Mouse (Mus musculus): ENCODE data around the gene Nhs. TPM values are rescaled to one million over a fixed set of nuclear protein-coding genes. Genes with fewer than 3 reads are reported as not detected.

The Nhs gene
- polyA plus RNA-seq, 1 experiment from 2014 or later = 1.9 TPM

DNA sequence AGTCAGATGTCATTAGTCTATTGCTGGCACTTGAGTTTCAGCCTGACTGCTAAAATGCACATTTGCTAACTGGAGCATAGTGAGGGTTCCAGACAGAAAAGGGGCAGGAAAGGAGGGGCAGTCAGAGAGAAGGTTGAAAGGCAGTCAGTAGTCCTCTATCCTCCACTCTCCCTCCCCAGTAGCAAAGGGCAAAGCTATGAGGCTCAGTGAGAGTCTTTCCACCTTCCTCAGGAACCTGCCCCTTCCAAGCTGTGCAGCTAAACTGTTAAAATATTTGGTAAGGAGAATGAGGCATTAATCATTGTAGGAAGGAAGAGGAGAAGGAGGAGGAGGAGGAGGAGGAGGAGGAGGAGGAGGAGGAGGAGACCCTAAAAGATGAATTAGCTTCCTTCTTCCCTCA lies 115.4 kb downstream of the Nhs start:
- Histone ChIP-seq H3K9me3 (ENCODE audit: control insufficient read depth, low read length) (no peaks in the 10 kb centered on the region), H3K27me3 (replicated peaks; ENCODE audit: control insufficient read depth, insufficient read depth, low read length) (no peaks in the 10 kb centered on the region), H3K4me1 (replicated peaks; ENCODE audit: control insufficient read depth, insufficient read depth, low read length) (no peaks in the 10 kb centered on the region), H3K4me2 (ENCODE audit: low read length) (no peak overlapping the region), H3K36me3 (ENCODE audit: control insufficient read depth, insufficient read depth) (no peaks in the 10 kb centered on the region), H3K27ac (ENCODE audit: low read length) (no peak overlapping the region), H3K4me3 (replicated peaks; ENCODE audit: low read length) (no peak overlapping the region), H3K9ac (replicated peaks; ENCODE audit: low read depth, low read length) (no peak overlapping the region)
- no peak for ATAC-seq

DNA sequence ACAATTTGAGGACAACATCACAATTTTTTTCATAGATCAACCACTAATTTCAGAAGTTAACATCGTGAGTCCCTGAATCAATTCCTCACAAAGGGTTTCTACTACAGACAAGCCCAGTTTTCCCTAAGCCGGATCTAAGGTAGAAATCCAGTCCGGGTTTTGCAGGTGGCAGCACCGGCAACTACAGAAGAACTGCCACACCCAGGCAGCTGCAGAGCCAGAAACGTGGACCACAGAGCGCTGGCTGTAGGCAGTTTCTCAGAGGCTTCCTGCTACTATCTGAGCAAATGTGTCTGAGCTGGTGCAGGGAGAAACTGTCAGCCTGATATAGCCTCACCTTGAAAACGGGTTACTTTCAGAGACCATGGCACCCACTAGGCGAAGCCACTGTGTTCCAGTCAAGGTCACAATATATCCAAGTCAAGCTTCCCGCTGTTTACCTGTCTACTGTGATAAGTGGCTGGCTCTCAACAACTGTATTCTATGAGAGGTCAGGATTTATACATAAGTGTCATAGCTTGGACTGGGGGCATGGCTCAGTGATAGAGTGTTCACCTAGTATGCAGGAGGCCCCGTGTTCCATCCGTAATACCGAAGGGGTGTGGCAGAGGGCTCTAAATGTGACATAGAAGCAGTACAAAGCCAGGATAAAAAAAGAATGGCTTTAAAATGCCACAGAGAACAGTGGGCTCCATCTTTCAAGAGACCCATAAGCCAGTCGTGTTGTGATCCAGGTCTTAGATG lies 134.1 kb downstream of the Nhs start:
- no peak overlapping the region for H3K4me3 ChIP-seq (replicated peaks; ENCODE audit: low read length)
- WGBS = 35% methylated on average over 13 of the region's 13 CpGs
- no peak overlapping the region for H3K27ac ChIP-seq (ENCODE audit: low read length)
- peak overlapping the region; percentile 21 for H3K4me2 ChIP-seq (ENCODE audit: low read length)
- peaks cover 3% of the 10 kb centered on the region; the same call in 1 of the 2 replicates for H3K27me3 ChIP-seq (replicated peaks; ENCODE audit: control insufficient read depth, insufficient read depth, low read length)
- H3K4me1 ChIP-seq (replicated peaks; ENCODE audit: control insufficient read depth, insufficient read depth, low read length) = no peaks in the 10 kb centered on the region
- ATAC-seq = no peak
- no peaks in the 10 kb centered on the region for H3K9me3 ChIP-seq (ENCODE audit: control insufficient read depth, low read length)
- no peaks in the 10 kb centered on the region for H3K36me3 ChIP-seq (ENCODE audit: control insufficient read depth, insufficient read depth)
- H3K9ac ChIP-seq (replicated peaks; ENCODE audit: low read depth, low read length) = no peak overlapping the region

DNA sequence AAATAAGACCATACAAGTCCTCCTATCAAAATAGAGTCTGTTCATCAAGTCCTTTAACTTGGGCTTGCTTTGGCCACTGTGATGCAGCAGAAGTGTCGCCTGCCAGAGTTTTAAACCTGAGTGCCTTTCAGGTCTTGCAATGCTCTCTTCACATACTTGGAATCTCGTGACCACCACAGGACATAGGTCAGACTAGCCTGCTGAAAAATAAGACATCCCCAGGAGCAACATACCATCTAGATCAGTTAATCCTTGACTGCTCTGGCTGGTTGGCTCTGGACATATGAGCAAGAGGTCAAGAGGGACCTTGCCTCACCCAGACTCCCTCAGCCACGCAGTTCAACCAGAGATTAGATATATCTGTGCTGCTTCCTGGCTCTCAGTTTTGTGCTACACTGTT lies 137.8 kb downstream of the Nhs start:
- no peak for ATAC-seq
- H3K27ac ChIP-seq (ENCODE audit: low read length) = no peak overlapping the region
- no peaks in the 10 kb centered on the region for H3K9me3 ChIP-seq (ENCODE audit: control insufficient read depth, low read length)
- H3K4me1 ChIP-seq (replicated peaks; ENCODE audit: control insufficient read depth, insufficient read depth, low read length) = peaks cover 2% of the 10 kb centered on the region
- no peak overlapping the region for H3K9ac ChIP-seq (replicated peaks; ENCODE audit: low read depth, low read length)
- no peaks in the 10 kb centered on the region for H3K36me3 ChIP-seq (ENCODE audit: control insufficient read depth, insufficient read depth)
- H3K27me3 ChIP-seq (replicated peaks; ENCODE audit: control insufficient read depth, insufficient read depth, low read length) = no peaks in the 10 kb centered on the region; the same call in 1 of the 2 replicates
- H3K4me2 ChIP-seq (ENCODE audit: low read length) = no peak overlapping the region
- H3K4me3 ChIP-seq (replicated peaks; ENCODE audit: low read length) = no peak overlapping the region
- WGBS = 83% methylated on average over 3 of the region's 3 CpGs

GRCm38 (mm10) chrX:162020039-162020566 lies 139.4 kb downstream of the Nhs start:
- H3K4me1 ChIP-seq (replicated peaks; ENCODE audit: control insufficient read depth, insufficient read depth, low read length) = peaks cover 2% of the 10 kb centered on the region
- H3K4me2 ChIP-seq (ENCODE audit: low read length) = no peak overlapping the region
- H3K4me3 ChIP-seq (replicated peaks; ENCODE audit: low read length) = no peak overlapping the region
- no peak for ATAC-seq
- no peaks in the 10 kb centered on the region for H3K9me3 ChIP-seq (ENCODE audit: control insufficient read depth, low read length)
- H3K27ac ChIP-seq (ENCODE audit: low read length) = no peak overlapping the region
- no peaks in the 10 kb centered on the region for H3K36me3 ChIP-seq (ENCODE audit: control insufficient read depth, insufficient read depth)
- 92% methylated on average over 3 of the region's 3 CpGs for WGBS
- H3K9ac ChIP-seq (replicated peaks; ENCODE audit: low read depth, low read length) = no peak overlapping the region
- no peaks in the 10 kb centered on the region; the same call in 1 of the 2 replicates for H3K27me3 ChIP-seq (replicated peaks; ENCODE audit: control insufficient read depth, insufficient read depth, low read length)

GRCm38 (mm10) chrX:162017471-162017870 lies 142.1 kb downstream of the Nhs start:
- Histone ChIP-seq H3K4me1 (replicated peaks; ENCODE audit: control insufficient read depth, insufficient read depth, low read length) (peaks cover 2% of the 10 kb centered on the region), H3K4me3 (replicated peaks; ENCODE audit: low read length) (peak overlapping the region; percentile 3; the same call in 1 of the 2 replicates), H3K9ac (replicated peaks; ENCODE audit: low read depth, low read length) (no peak overlapping the region), H3K27me3 (replicated peaks; ENCODE audit: control insufficient read depth, insufficient read depth, low read length) (no peaks in the 10 kb centered on the region; the same call in 1 of the 2 replicates), H3K4me2 (ENCODE audit: low read length) (peak overlapping the region; percentile 1), H3K9me3 (ENCODE audit: control insufficient read depth, low read length) (no peaks in the 10 kb centered on the region), H3K36me3 (ENCODE audit: control insufficient read depth, insufficient read depth) (no peaks in the 10 kb centered on the region), H3K27ac (ENCODE audit: low read length) (no peak overlapping the region)
- peak; percentile 58; the same call in 1 of the 2 replicates for ATAC-seq
- WGBS = 23% methylated on average over 9 of the region's 9 CpGs

DNA sequence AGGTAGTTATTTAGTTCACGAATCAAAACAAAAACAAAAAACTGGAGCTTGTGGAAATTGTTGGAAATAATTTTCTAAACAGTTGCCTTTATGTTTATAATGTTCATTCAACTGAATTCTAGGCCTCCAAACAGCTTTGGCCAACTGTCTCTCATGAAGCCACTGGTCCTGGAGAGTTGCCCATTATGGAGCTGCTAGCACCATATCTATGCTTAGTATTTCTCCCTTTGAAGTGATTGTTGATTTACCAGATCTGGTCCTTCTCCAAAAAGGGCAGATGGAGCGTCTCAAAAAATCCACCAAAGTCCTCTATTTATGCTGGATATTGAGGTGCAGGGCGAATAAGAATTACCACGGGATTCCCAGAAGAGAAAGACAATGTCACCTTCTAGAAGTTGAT lies 147.0 kb downstream of the Nhs start:
- Histone ChIP-seq H3K9ac (replicated peaks; ENCODE audit: low read depth, low read length) (no peak overlapping the region), H3K4me2 (ENCODE audit: low read length) (no peak overlapping the region), H3K36me3 (ENCODE audit: control insufficient read depth, insufficient read depth) (no peaks in the 10 kb centered on the region), H3K27me3 (replicated peaks; ENCODE audit: control insufficient read depth, insufficient read depth, low read length) (no peaks in the 10 kb centered on the region; the same call in 1 of the 2 replicates), H3K4me3 (replicated peaks; ENCODE audit: low read length) (no peak overlapping the region), H3K9me3 (ENCODE audit: control insufficient read depth, low read length) (no peaks in the 10 kb centered on the region), H3K27ac (ENCODE audit: low read length) (no peak overlapping the region), H3K4me1 (replicated peaks; ENCODE audit: control insufficient read depth, insufficient read depth, low read length) (peaks cover 4% of the 10 kb centered on the region; the same call in 1 of the 2 replicates)
- ATAC-seq = no peak
- WGBS = 88% methylated on average over 4 of the region's 4 CpGs

DNA sequence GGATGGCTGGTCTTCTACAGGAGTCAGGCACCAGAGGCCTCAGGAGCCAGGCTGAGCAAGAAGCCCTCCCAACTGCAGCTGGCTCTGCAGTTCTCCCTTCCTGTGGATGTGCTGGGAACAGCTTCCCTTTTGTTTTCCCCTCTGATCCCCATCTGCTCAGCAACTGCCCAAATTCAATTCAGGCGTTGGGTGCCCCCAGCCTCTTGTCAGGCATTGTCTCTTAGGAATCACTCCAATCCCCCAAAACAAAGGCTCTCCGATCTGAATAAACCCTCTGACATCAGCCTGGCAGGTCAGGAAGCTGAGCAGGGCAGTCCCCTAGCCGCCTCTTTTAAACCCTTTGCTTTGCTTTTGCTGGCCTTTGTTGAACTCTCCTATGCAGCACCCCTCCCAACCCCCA lies 149.7 kb downstream of the Nhs start:
- peaks cover 2% of the 10 kb centered on the region; the same call in 1 of the 2 replicates for H3K4me1 ChIP-seq (replicated peaks; ENCODE audit: control insufficient read depth, insufficient read depth, low read length)
- H3K4me2 ChIP-seq (ENCODE audit: low read length) = no peak overlapping the region
- no peak overlapping the region for H3K27ac ChIP-seq (ENCODE audit: low read length)
- ATAC-seq = peak; percentile 31; the same call in 1 of the 2 replicates
- H3K27me3 ChIP-seq (replicated peaks; ENCODE audit: control insufficient read depth, insufficient read depth, low read length) = no peaks in the 10 kb centered on the region; the same call in 1 of the 2 replicates
- 15% methylated on average over 3 of the region's 3 CpGs for WGBS
- no peak overlapping the region for H3K4me3 ChIP-seq (replicated peaks; ENCODE audit: low read length)
- H3K36me3 ChIP-seq (ENCODE audit: control insufficient read depth, insufficient read depth) = no peaks in the 10 kb centered on the region
- no peaks in the 10 kb centered on the region for H3K9me3 ChIP-seq (ENCODE audit: control insufficient read depth, low read length)
- H3K9ac ChIP-seq (replicated peaks; ENCODE audit: low read depth, low read length) = no peak overlapping the region

- no peak overlapping the region for H3K4me2 ChIP-seq (ENCODE audit: low read length)
Observed at GRCm38 (mm10) chrX:162003818-162004217, 155.7 kb downstream of the Nhs start.

GRCm38 (mm10) chrX:161998876-161999275 lies 160.7 kb downstream of the Nhs start:
- Histone ChIP-seq H3K4me3 (replicated peaks; ENCODE audit: low read length) (no peak overlapping the region), H3K4me1 (replicated peaks; ENCODE audit: control insufficient read depth, insufficient read depth, low read length) (peaks cover 8% of the 10 kb centered on the region), H3K27me3 (replicated peaks; ENCODE audit: control insufficient read depth, insufficient read depth, low read length) (peaks cover 2% of the 10 kb centered on the region; the same call in 1 of the 2 replicates), H3K4me2 (ENCODE audit: low read length) (no peak overlapping the region), H3K9ac (replicated peaks; ENCODE audit: low read depth, low read length) (no peak overlapping the region), H3K36me3 (ENCODE audit: control insufficient read depth, insufficient read depth) (no peaks in the 10 kb centered on the region), H3K27ac (ENCODE audit: low read length) (no peak overlapping the region), H3K9me3 (ENCODE audit: control insufficient read depth, low read length) (no peaks in the 10 kb centered on the region)
- ATAC-seq = no peak
- WGBS = 79% methylated on average over 3 of the region's 3 CpGs

More at GRCm38 (mm10) chrX:162003818-162004217, 155.7 kb downstream of the Nhs start:
- no peak overlapping the region for H3K9ac ChIP-seq (replicated peaks; ENCODE audit: low read depth, low read length)
- H3K9me3 ChIP-seq (ENCODE audit: control insufficient read depth, low read length) = no peaks in the 10 kb centered on the region
- H3K36me3 ChIP-seq (ENCODE audit: control insufficient read depth, insufficient read depth) = no peaks in the 10 kb centered on the region
- H3K27me3 ChIP-seq (replicated peaks; ENCODE audit: control insufficient read depth, insufficient read depth, low read length) = no peaks in the 10 kb centered on the region; the same call in 1 of the 2 replicates
- no peaks in the 10 kb centered on the region for H3K4me1 ChIP-seq (replicated peaks; ENCODE audit: control insufficient read depth, insufficient read depth, low read length)
- 33% methylated on average over 1 of the region's 1 CpGs for WGBS
- no peak for ATAC-seq
- no peak overlapping the region for H3K4me3 ChIP-seq (replicated peaks; ENCODE audit: low read length)
- H3K27ac ChIP-seq (ENCODE audit: low read length) = no peak overlapping the region

Measured in forebrain, embryonic 16.5 days (tissue).